Mouse (Mus musculus): ENCODE results near the gene Slc35c1. TPM values are rescaled to one million over a fixed set of nuclear protein-coding genes. Genes with fewer than 3 reads are reported as not detected.
A peak's percentile ranks its signal among the peaks of the same experiment; 100 is the strongest.
"Not testable (repeated sequence)": the region's sequence is repeated elsewhere in the genome, so short reads cannot be mapped to it uniquely, and the experiment has no call there.

Gene Slc35c1
- 1 to 10 TPM; 5.8 to 7.5 TPM for total RNA-seq (2021)

GRCm38 (mm10) chr2:92459921-92460707 is at the start of gene Slc35c1:
Slc35c1 (minus strand) TSS chr2:92460538.
- peak; percentile 28 for DNase-seq

GRCm38 (mm10) chr2:92505291-92505690 is 45.0 kb upstream of the Slc35c1 start:
- DNase-seq: no peak

GRCm38 (mm10) chr2:92503421-92503820 is 43.1 kb upstream of the Slc35c1 start:
- no peak for DNase-seq

- no peak for DNase-seq
Measured at GRCm38 (mm10) chr2:92499701-92500322, 39.5 kb upstream of the Slc35c1 start.

GRCm38 (mm10) chr2:92497112-92497511 is 36.8 kb upstream of the Slc35c1 start:
- DNase-seq: no peak

- peak; percentile 61 for DNase-seq
Measured at GRCm38 (mm10) chr2:92496681-92497080, 36.3 kb upstream of the Slc35c1 start.

- no peak for DNase-seq
Measured at GRCm38 (mm10) chr2:92494956-92495355, 34.6 kb upstream of the Slc35c1 start.

- no peak for DNase-seq
Measured at GRCm38 (mm10) chr2:92494423-92494822, 34.1 kb upstream of the Slc35c1 start.

GRCm38 (mm10) chr2:92493656-92494390 is 33.5 kb upstream of the Slc35c1 start:
- no peak for DNase-seq

GRCm38 (mm10) chr2:92491950-92492501 is 31.7 kb upstream of the Slc35c1 start:
- peak; percentile 59 for DNase-seq

GRCm38 (mm10) chr2:92490541-92490940 is 30.2 kb upstream of the Slc35c1 start:
- DNase-seq: no peak

- DNase-seq: no peak
Measured at GRCm38 (mm10) chr2:92487791-92488190, 27.5 kb upstream of the Slc35c1 start.

GRCm38 (mm10) chr2:92486911-92487310 is 26.6 kb upstream of the Slc35c1 start:
- DNase-seq: no peak

- peak; percentile 91 for DNase-seq
Measured at GRCm38 (mm10) chr2:92486403-92486802, 26.1 kb upstream of the Slc35c1 start.

- peak; percentile 78 for DNase-seq
Measured at GRCm38 (mm10) chr2:92485640-92486295, 25.4 kb upstream of the Slc35c1 start.

- no peak for DNase-seq
Measured at GRCm38 (mm10) chr2:92484256-92485025, 24.1 kb upstream of the Slc35c1 start.

GRCm38 (mm10) chr2:92483505-92483904 is 23.2 kb upstream of the Slc35c1 start:
- DNase-seq: no peak

- DNase-seq: no peak
Measured at GRCm38 (mm10) chr2:92482551-92482950, 22.2 kb upstream of the Slc35c1 start.

- no peak for DNase-seq
Measured at GRCm38 (mm10) chr2:92478313-92478688, 18.0 kb upstream of the Slc35c1 start.

- peak; percentile 40 for DNase-seq
Measured at GRCm38 (mm10) chr2:92477672-92478312, 17.5 kb upstream of the Slc35c1 start.

- DNase-seq: not testable (repeated sequence)
Measured at GRCm38 (mm10) chr2:92476580-92476979, 16.2 kb upstream of the Slc35c1 start.
